Mouse (Mus musculus) small intestine, adult 2 months (tissue): ENCODE measurements around the gene Corin. TPM values are rescaled to one million over a fixed set of nuclear protein-coding genes. Genes with fewer than 3 reads are reported as not detected.

ENCODE experiments used
- H3K27ac ChIP-seq: fragments of 200-500 bp; 2 replicates; pipeline ENCODE4 v1.5.1; 2012; ENCODE audit warnings: low read depth, low read length, control low read depth, inconsistent platforms; ENCODE audit not compliant: insufficient read depth
- H3K27me3 ChIP-seq: fragments of 200-500 bp; 2 replicates; pipeline ENCODE4 v1.6.1; 2012; ENCODE audit warnings: mild to moderate bottlenecking, moderate library complexity, low read length, inconsistent platforms; ENCODE audit not compliant: control insufficient read depth, insufficient read depth
- H3K36me3 ChIP-seq: fragments of 200-500 bp; 2 replicates; pipeline ENCODE4 v1.6.1; 2012; ENCODE audit warnings: mild to moderate bottlenecking, low read length, control low read depth, inconsistent platforms; ENCODE audit not compliant: control insufficient read depth, insufficient read depth
- H3K4me1 ChIP-seq: fragments of 200-500 bp; 2 replicates; pipeline ENCODE4 v1.6.1; 2012; ENCODE audit warnings: low read length, inconsistent platforms, mixed read lengths; ENCODE audit not compliant: control insufficient read depth, insufficient read depth, insufficient read length
- H3K4me3 ChIP-seq: fragments of 200-500 bp; 2 replicates; pipeline ENCODE4 v1.5.1; 2012; ENCODE audit warnings: low read depth, mild to moderate bottlenecking, control low read depth, inconsistent platforms, low read length, moderate library complexity
- CTCF ChIP-seq: fragments of 200-500 bp; IDR thresholded peaks from 2 replicates; pipeline ENCODE4 v1.5.1; 2012; ENCODE audit warnings: low read depth, mild to moderate bottlenecking, control low read depth, inconsistent platforms, low read length, moderate library complexity, mixed read lengths; ENCODE audit not compliant: insufficient replicate concordance, insufficient read length; ENCODE audit errors: extremely low read depth
- POLR2A ChIP-seq: fragments of 200-500 bp; IDR thresholded peaks from 2 replicates; pipeline ENCODE4 v1.6.1; 2012; ENCODE audit warnings: low read depth, mild to moderate bottlenecking, control low read depth, inconsistent platforms, low read length, moderate library complexity
- WGBS: fragments of 180-500 bp; shearing (Covaris S2); methylation state at CpG from one replicate; pipeline ENCODE4 v1.1.7; 2018; 5-methylcytosine and 5-hydroxymethylcytosine counted together
- polyA plus RNA-seq: library from polyadenylated mRNA; depleted of rRNA; stranded (reverse); fragments of >200 nt; gene quantifications from 2 replicates; pipeline ENCODE4 v1.2.3, GENCODE M21; 2012

Gene Corin
- polyA plus RNA-seq, 1 experiment = not detected

DNA sequence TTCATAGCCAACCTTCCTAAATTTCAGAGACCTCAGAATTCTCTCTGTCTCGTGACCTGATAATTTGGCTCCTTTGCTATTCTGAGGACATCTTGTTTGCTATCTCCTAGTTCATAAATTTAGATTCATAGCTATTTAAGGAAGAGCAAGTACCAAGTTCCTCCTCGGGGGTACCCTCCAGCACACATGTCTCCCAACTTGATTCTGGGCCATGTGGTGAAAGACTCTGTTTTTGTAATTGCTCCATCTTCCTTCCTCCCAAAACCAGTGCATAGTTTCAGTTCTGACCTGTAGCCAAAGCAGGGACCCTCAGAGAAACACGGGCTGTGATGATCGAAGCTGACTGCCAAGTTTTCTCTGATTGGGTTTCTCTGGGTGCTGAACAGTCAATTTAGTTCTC, 7.5 kb downstream of the Corin start:
- 66% methylated on average over 4 of the region's 4 CpGs for WGBS
- no peak overlapping the region for H3K27ac ChIP-seq

DNA sequence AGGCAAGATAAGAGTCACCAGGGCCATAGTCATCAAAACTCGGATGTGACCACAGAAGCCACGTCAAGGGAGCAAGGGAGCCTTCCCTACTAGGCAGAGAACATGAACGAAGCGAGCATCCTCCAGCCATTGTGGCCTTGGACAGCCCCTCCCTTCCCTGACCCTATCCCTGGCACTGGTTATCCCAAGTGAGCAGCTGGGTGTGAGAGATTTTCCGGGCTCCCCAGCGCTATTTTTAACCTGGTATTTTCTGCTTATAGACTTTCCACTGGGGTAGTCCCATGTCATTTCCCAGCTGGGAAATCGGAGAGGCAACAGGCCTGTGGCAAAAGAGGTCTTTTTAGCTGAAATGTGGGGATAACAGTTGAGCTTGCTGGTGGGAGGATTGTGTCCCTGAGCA, 10.4 kb downstream of the Corin start:
- H3K27ac ChIP-seq = no peak overlapping the region
- H3K4me3 ChIP-seq = no peak overlapping the region
- TF ChIP-seq CTCF (no peak), POLR2A (no peak)
- H3K27me3 ChIP-seq = no peaks in the 10 kb centered on the region; the same call in 1 of the 2 replicates
- H3K4me1 ChIP-seq = no peaks in the 10 kb centered on the region
- no peaks in the 10 kb centered on the region for H3K36me3 ChIP-seq
- 76% methylated on average over 7 of the region's 7 CpGs for WGBS

More for the DNA sequence above, 7.5 kb downstream of the Corin start:
- Histone ChIP-seq H3K27me3 (no peaks in the 10 kb centered on the region; the same call in 1 of the 2 replicates), H3K4me1 (no peaks in the 10 kb centered on the region), H3K36me3 (no peaks in the 10 kb centered on the region), H3K4me3 (no peak overlapping the region)
- TF ChIP-seq CTCF = no peak
- no peak for TF ChIP-seq POLR2A

DNA sequence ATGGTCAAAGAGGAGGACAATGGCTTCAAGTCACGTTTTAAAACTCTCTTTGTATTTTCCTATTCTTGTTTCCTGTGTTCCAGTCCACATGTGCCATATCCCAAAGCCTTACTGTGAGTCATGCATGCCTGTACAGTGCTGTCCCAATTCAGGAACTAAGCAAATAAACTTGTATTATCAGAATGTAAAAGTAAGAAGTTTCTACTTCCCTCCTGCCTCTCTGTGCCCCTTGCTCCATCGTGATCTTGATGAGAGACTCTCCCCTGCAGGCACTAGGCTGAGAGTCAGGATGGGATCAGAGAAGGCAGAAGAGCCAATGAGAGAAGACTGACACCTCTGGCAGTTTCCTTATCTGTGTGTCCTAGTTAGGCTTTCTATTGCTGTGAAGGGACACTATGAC, 13.0 kb downstream of the Corin start:
- no peaks in the 10 kb centered on the region for H3K27me3 ChIP-seq
- WGBS = 47% methylated on average over 2 of the region's 2 CpGs
- no peaks in the 10 kb centered on the region for H3K4me1 ChIP-seq
- H3K36me3 ChIP-seq = no peaks in the 10 kb centered on the region
- TF ChIP-seq POLR2A (no peak), CTCF (no peak)
- H3K4me3 ChIP-seq = no peak overlapping the region
- no peak overlapping the region for H3K27ac ChIP-seq

DNA sequence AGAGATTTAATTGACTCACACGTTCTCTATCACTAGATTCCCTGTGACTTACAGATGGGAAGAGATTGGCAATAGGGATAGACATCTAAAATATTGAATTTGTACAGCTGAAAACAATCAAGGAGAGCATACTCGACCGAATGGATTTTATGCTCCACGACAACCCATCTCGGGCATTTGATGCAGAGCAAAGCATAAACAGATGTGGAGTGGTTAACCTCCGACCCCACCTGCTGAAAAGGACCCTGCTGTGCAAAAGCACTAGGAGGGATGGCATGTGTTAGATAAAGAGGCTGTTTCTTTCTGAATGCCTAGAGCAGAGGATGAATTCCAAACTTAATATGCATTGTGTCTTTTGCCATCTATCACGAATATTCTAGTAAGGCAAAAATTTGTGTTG, 23.8 kb downstream of the Corin start:
- Histone ChIP-seq H3K27me3 (no peaks in the 10 kb centered on the region), H3K27ac (no peak overlapping the region), H3K4me3 (no peak overlapping the region), H3K4me1 (no peaks in the 10 kb centered on the region), H3K36me3 (no peaks in the 10 kb centered on the region)
- 54% methylated on average over 7 of the region's 7 CpGs for WGBS
- no peak for TF ChIP-seq CTCF
- no peak for TF ChIP-seq POLR2A

DNA sequence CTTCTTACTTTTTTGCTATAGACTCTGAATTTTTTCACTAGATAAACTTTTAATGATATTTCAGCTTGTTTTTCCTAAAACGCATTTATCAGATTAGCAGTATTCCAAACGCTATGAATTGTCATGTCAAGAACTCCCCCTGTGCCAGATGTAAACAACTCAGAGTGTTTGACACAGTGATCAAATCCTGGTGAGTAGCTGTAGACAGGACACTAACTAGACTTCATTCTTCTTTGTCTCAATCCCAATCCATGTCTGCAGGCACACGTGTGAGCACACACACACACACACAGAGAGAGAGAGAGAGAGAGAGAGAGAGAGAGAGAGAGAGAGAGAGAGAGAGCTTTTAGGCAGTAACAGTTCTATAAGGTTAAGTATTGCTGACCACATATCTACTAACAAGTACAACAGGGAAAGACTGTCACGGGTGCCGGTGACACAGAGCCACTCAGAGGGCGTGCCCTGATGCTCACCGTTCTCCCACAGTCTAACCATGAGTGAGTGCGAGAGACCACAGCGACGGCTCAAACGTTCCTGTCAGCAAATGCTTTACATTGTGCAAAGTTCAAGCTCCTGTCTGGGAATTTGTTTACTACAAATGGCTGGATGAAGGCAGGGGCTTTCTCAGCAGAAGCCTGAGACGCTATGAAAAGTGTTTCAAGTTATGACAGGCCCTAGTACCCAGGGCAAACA, 31.8 kb downstream of the Corin start:
- H3K4me3 ChIP-seq = no peak overlapping the region
- no peak overlapping the region for H3K27ac ChIP-seq
- no peaks in the 10 kb centered on the region for H3K27me3 ChIP-seq
- no peaks in the 10 kb centered on the region for H3K36me3 ChIP-seq
- TF ChIP-seq CTCF = no peak
- no peak for TF ChIP-seq POLR2A
- 34% methylated on average over 12 of the region's 12 CpGs for WGBS
- H3K4me1 ChIP-seq = no peaks in the 10 kb centered on the region

DNA sequence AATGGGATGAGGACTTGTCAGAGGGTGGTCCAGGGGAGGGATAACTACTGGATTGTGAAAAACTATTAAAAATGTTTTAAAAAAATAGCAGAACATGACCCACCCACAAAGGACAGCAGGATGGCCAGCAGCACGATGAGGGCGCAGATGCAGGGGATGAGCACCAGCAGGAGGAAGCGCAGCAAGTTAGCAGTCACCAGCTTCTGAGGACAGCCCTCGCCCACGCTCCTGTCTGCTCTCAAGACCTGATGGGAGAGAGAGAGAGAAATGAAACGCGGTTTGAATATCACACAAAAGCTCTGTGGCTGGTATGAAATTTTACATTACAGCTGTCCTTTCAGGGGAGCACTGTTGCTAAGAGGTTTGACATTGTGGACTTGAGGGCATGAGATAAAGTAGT, 32.5 kb downstream of the Corin start:
- WGBS = 74% methylated on average over 7 of the region's 7 CpGs
- Histone ChIP-seq H3K36me3 (no peaks in the 10 kb centered on the region), H3K27me3 (no peaks in the 10 kb centered on the region), H3K4me1 (no peaks in the 10 kb centered on the region), H3K4me3 (no peak overlapping the region), H3K27ac (no peak overlapping the region)
- TF ChIP-seq CTCF = no peak
- TF ChIP-seq POLR2A = no peak

DNA sequence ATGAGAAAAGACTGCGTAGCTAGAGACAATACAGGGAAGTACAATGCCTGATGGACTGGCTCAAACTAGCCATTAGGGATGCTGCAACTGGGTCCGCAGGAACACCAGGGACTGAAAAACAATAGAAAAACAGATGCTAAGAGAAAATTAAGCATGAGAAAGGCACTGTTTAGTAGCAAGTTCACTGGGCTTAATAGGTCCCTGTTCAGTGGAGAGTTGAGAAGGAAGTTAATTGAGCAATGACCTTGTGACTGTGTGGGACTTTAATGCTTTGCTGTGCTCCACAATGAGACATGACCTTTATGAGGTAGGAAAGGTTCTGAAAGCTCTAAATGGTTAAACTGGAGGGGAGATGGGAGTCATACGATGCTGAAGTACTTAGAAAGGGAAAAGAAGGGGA, 39.3 kb downstream of the Corin start:
- H3K27me3 ChIP-seq = no peaks in the 10 kb centered on the region

More for the DNA sequence above, 39.3 kb downstream of the Corin start:
- H3K27ac ChIP-seq = no peak overlapping the region
- TF ChIP-seq CTCF = no peak
- no peak for TF ChIP-seq POLR2A
- no peaks in the 10 kb centered on the region for H3K36me3 ChIP-seq
- no peaks in the 10 kb centered on the region for H3K4me1 ChIP-seq
- no peak overlapping the region for H3K4me3 ChIP-seq
- 74% methylated on average over 3 of the region's 3 CpGs for WGBS
